Mouse (Mus musculus) embryonic facial prominence, embryonic 13.5 days (tissue): ENCODE results near the gene Dact2. TPM values are rescaled to one million over a fixed set of nuclear protein-coding genes. Genes with fewer than 3 reads are reported as not detected.
A peak's percentile ranks its signal among the peaks of the same experiment; 100 is the strongest.

ENCODE experiments used
- ATAC-seq: fragments of 200-750 bp; cut with Nextera tagmentation; 2 replicates; pipeline ENCODE4 v1.8.0; 2017; ENCODE audit warnings: low read depth; ENCODE audit not compliant: insufficient number of reproducible peaks, insufficient read depth, low FRiP score, low TSS enrichment
- H3K27ac ChIP-seq: fragments of 300-500 bp; sonication (generic); 2 replicates; pipeline ENCODE4 v1.5.1; 2015; ENCODE audit warnings: moderate library complexity, mild to moderate bottlenecking, inconsistent platforms
- H3K27me3 ChIP-seq: fragments of 300-500 bp; sonication (generic); 2 replicates; pipeline ENCODE4 v1.6.1; 2015; ENCODE audit warnings: mild to moderate bottlenecking, inconsistent platforms
- H3K36me3 ChIP-seq: fragments of 300-500 bp; sonication (generic); 2 replicates; pipeline ENCODE4 v1.6.1; 2015; ENCODE audit warnings: mild to moderate bottlenecking, inconsistent platforms
- H3K4me1 ChIP-seq: fragments of 300-500 bp; sonication (generic); 2 replicates; pipeline ENCODE4 v1.6.1; 2015; ENCODE audit warnings: inconsistent platforms
- H3K4me2 ChIP-seq: fragments of 300-500 bp; sonication (generic); 2 replicates; pipeline ENCODE4 v1.6.1; 2015; ENCODE audit warnings: moderate library complexity, mild to moderate bottlenecking, inconsistent platforms
- H3K4me3 ChIP-seq: fragments of 300-500 bp; sonication (generic); 2 replicates; pipeline ENCODE4 v1.5.1; 2015; ENCODE audit warnings: mild to moderate bottlenecking, inconsistent platforms
- H3K9ac ChIP-seq: fragments of 300-500 bp; sonication (generic); 2 replicates; pipeline ENCODE4 v1.6.1; 2015; ENCODE audit warnings: mild to moderate bottlenecking, inconsistent platforms
- H3K9me3 ChIP-seq: fragments of 300-500 bp; sonication (generic); 2 replicates; pipeline ENCODE4 v1.6.1; 2016; ENCODE audit warnings: inconsistent platforms
- WGBS: fragments of 180-500 bp; shearing (Covaris S2); methylation state at CpG from one replicate; pipeline ENCODE4 v1.1.7; 2015; ENCODE audit warnings: mixed read lengths; 5-methylcytosine and 5-hydroxymethylcytosine counted together
- polyA plus RNA-seq: library from polyadenylated mRNA; unstranded; fragments of >200 nt; fragmentation: Nextera tagmentation; extraction: Ambion mirVana; gene quantifications from 2 replicates; pipeline ENCODE4 v1.2.1, GENCODE M21; 2015

Dact2 gene
- polyA plus RNA-seq, 1 experiment from 2014 or later: 2.5 TPM

DNA sequence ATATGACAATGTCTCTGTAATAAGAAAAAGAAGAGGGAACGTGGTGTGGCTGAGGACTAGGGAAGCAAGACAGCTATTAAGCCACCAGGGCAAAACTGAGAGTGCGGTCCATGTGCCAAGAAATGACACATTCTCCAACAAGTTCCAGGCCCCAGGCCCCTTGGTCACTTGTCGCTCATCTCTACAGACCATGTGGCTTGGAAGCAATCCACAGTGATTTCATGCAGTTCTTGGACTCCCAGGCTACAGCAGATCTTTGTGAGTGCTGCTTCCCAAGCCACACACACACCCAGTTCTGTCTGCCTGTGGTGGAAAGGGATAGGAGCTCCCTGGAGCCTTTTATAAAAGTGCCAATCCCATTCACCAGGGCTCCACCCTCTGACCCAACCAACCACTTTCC is 17.9 kb downstream of the Dact2 start:
- 85% methylated on average over 3 of the region's 3 CpGs for WGBS
- Histone ChIP-seq H3K9me3 (peaks cover 5% of the 10 kb centered on the region; the same call in 1 of the 2 replicates), H3K4me3 (no peak overlapping the region), H3K4me1 (peaks cover 38% of the 10 kb centered on the region), H3K36me3 (no peaks in the 10 kb centered on the region), H3K27ac (no peak overlapping the region), H3K4me2 (no peak overlapping the region), H3K27me3 (no peaks in the 10 kb centered on the region), H3K9ac (no peak overlapping the region)
- no peak for ATAC-seq

DNA sequence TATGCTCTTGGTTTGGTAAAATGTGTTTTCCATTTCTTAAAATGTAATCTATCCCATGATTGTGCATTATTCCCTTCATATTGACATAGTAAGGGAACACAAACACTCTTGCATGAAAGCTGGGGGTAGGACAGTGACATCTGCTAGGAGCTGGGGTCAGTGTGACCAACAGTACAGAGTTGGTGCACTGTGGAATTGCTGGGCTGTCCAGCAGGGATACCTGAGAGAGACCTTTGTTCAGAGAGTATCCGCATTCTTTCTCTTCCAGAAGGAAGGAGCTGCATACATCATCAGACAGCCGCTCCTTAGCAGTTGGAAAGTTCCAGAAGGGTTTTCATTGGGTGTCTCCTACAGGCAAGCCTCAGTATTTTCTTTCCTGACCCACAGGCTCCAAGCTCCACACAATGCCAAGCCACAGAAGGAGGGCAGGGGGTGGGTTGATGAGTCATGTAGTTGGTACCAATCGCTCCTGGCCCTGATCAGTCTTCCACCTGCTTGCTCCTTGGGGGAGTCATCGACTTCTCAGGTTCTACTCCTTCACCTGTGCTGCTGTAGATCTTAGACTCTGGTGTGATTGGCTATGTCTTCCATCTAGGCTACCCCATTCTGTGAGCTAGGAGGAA is 19.8 kb downstream of the Dact2 start:
- Histone ChIP-seq H3K27ac (peak overlapping the region; percentile 84), H3K9ac (no peak overlapping the region), H3K4me1 (peaks cover 38% of the 10 kb centered on the region), H3K36me3 (no peaks in the 10 kb centered on the region), H3K9me3 (peaks cover 3% of the 10 kb centered on the region; the same call in 1 of the 2 replicates), H3K4me3 (no peak overlapping the region), H3K4me2 (no peak overlapping the region), H3K27me3 (no peaks in the 10 kb centered on the region)
- no peak; the same call in 1 of the 2 replicates for ATAC-seq
- WGBS: 76% methylated on average over 4 of the region's 4 CpGs

DNA sequence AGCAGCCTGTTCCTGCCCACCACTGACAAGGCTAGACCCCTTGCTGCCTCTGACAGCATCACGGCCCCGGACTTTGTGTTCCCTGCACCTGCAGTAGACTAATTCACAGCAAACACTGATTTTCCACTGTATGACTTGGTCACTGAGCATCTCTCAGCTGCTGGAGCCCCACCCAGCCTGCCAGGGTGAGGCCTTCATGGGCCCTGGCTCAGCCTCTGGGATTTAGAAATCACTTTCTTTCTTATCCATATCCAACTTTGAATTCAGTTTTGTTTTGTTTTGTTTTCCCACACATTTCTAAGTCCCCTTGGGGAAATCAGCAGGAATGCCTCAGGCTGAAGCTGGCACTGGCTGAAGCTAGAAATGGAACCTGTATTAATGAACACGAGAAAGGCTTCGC is 20.4 kb downstream of the Dact2 start:
- Histone ChIP-seq H3K36me3 (no peaks in the 10 kb centered on the region), H3K4me2 (no peak overlapping the region), H3K9ac (no peak overlapping the region), H3K27ac (peak overlapping the region; percentile 84), H3K4me3 (no peak overlapping the region), H3K4me1 (peaks cover 41% of the 10 kb centered on the region), H3K9me3 (no peaks in the 10 kb centered on the region), H3K27me3 (no peaks in the 10 kb centered on the region)
- WGBS: 45% methylated on average over 4 of the region's 4 CpGs
- 0 out of 2 replicates have a peak, but pooled peaks have one; percentile 54 for ATAC-seq

DNA sequence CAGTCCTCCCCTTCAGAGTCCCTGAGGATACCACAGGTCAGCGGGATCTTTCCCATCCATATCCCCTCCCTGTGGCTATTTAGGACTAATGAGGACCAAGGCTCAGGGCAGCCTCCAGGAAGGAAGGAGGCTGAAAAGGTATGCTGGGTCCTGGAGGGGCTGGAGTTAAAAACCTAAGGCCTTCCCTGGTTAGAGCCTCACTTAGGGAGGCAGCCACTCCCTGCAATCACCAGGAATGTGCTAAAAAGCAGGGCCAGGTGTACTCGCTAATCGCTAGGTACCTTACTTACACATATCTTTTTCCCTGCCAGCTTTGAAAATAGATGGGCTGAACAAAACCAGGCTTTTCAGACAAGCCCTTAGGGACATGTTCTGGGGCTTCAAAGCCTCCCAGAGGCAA is 21.2 kb downstream of the Dact2 start:
- WGBS: 63% methylated on average over 3 of the region's 3 CpGs

DNA sequence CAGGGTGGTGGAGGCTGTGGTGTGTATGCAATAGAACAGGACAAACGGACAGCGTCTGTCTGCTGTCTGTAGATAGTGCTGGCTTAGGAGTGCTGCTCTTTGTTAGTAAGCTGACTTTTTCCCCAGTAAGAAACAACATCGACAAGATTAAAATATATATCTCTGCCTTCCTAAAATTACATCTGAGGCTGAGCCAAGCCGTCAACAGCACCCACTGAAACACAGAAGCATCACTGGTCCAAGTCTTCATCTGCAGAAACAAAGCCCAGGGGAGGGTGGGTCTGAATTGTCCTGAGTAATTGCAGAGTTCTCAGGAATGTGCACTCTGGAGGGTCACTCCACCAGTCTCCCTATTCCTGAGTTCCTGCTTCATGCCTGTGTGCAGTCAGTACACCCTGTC is 25.2 kb downstream of the Dact2 start:
- Histone ChIP-seq H3K36me3 (no peaks in the 10 kb centered on the region), H3K4me3 (no peak overlapping the region), H3K4me1 (peaks cover 44% of the 10 kb centered on the region), H3K27me3 (no peaks in the 10 kb centered on the region), H3K9ac (no peak overlapping the region), H3K4me2 (no peak overlapping the region), H3K27ac (no peak overlapping the region), H3K9me3 (no peaks in the 10 kb centered on the region)
- ATAC-seq: no peak
- 68% methylated on average over 4 of the region's 4 CpGs for WGBS

More for the DNA sequence above, 21.2 kb downstream of the Dact2 start:
- Histone ChIP-seq H3K9ac (no peak overlapping the region), H3K36me3 (no peaks in the 10 kb centered on the region), H3K4me1 (peaks cover 48% of the 10 kb centered on the region), H3K4me3 (no peak overlapping the region), H3K27me3 (no peaks in the 10 kb centered on the region), H3K4me2 (no peak overlapping the region), H3K9me3 (no peaks in the 10 kb centered on the region), H3K27ac (peak overlapping the region; percentile 84)
- ATAC-seq: no peak; the same call in 1 of the 2 replicates

DNA sequence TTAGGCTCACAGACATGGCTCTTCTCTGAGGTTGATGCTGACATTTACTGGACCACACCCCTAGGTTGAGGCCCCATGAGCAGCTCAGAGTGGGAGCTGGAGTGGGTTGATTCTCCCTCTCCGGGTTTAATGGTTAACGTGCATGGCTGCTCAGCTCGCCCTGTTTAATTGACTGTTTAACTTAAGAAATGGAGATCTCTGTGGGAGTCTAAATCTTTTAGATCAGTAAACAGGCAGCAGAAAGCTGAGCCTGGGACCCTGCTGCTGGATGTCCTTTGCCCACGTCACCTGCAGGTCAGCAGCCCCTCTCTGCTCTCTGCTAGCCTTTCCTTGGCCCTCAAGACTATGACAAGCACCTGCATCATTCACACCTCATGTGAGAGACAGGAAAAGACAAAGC is 25.6 kb downstream of the Dact2 start:
- no peak overlapping the region for H3K27ac ChIP-seq
- H3K9ac ChIP-seq: no peak overlapping the region
- H3K4me2 ChIP-seq: no peak overlapping the region
- no peak overlapping the region for H3K4me3 ChIP-seq
- no peak for ATAC-seq
- no peaks in the 10 kb centered on the region for H3K36me3 ChIP-seq
- 36% methylated on average over 4 of the region's 4 CpGs for WGBS
- peaks cover 44% of the 10 kb centered on the region for H3K4me1 ChIP-seq
- no peaks in the 10 kb centered on the region for H3K9me3 ChIP-seq
- H3K27me3 ChIP-seq: no peaks in the 10 kb centered on the region

DNA sequence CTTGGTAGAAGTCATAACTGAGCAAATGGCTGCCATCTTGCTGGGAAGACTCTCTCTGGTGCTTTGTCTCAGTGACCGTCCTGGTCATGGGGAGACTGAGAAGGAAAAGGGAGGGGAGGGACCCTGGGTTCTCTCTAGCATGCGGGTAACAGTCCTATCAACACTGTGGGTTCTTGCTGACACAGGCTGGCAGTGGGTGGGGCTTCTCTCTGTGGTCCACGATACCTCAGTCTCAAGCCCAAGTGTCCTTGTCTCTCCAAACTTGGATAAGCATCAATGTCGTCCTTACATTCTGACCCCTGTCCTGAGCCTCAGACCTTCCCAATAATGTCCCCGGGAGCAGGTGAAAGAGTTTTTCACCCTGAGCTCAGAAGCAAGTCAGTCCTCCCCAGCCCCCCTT is 26.1 kb downstream of the Dact2 start:
- H3K4me3 ChIP-seq: no peak overlapping the region
- H3K27me3 ChIP-seq: no peaks in the 10 kb centered on the region
- H3K4me2 ChIP-seq: no peak overlapping the region
- no peak overlapping the region for H3K9ac ChIP-seq
- no peak overlapping the region for H3K27ac ChIP-seq
- peaks cover 44% of the 10 kb centered on the region for H3K4me1 ChIP-seq
- 57% methylated on average over 5 of the region's 5 CpGs for WGBS
- H3K36me3 ChIP-seq: no peaks in the 10 kb centered on the region
- no peak for ATAC-seq
- no peaks in the 10 kb centered on the region for H3K9me3 ChIP-seq

DNA sequence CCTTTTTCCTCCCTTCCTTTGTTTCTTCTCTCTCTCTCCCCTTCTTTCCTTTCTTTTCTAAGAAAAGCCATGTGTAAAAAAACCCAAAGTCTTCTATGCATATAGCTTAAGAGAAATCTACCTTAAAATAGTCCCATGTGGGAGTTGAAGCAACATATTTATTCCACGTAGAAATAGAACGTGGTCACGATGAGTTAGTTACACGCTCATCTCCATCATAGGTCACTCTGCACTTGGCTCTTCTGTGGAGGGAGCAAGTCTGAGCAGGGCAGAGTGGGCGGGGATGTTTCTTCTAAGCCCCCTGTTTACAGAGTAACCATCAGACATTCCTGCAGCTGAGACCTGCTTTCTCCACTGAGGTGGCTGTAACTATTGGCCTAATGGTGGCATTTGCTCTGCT is 27.1 kb downstream of the Dact2 start:
- ATAC-seq: no peak

DNA sequence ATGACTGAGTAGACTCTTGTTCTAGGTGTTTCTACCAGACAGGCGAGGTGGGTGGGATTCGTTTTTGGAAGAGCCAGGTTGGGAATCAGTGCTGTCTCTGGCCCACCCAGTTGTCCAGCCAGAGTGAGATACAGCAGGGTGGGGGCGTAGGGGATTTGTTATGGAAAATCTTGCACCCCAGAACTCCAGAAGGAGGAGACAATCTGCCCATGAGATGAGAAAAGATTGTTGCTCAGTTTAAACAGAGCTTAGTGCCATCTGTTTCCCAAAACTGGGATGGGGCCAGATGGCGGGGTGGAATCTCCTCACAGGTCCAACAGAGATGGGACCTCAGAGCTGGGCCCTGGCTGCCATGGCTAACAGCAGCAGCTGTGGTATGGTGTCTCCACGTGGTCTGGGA is 28.4 kb downstream of the Dact2 start:
- ATAC-seq: no peak
- Histone ChIP-seq H3K4me3 (no peak overlapping the region), H3K4me2 (no peak overlapping the region), H3K27me3 (no peaks in the 10 kb centered on the region), H3K4me1 (peaks cover 43% of the 10 kb centered on the region), H3K27ac (no peak overlapping the region), H3K36me3 (no peaks in the 10 kb centered on the region), H3K9me3 (no peaks in the 10 kb centered on the region), H3K9ac (no peak overlapping the region)
- WGBS: 82% methylated on average over 5 of the region's 5 CpGs

More for the DNA sequence above, 27.1 kb downstream of the Dact2 start:
- H3K27ac ChIP-seq: no peak overlapping the region
- H3K4me2 ChIP-seq: no peak overlapping the region
- H3K4me1 ChIP-seq: peaks cover 43% of the 10 kb centered on the region
- no peaks in the 10 kb centered on the region for H3K27me3 ChIP-seq
- 65% methylated on average over 5 of the region's 5 CpGs for WGBS
- H3K9ac ChIP-seq: no peak overlapping the region
- no peak overlapping the region for H3K4me3 ChIP-seq
- no peaks in the 10 kb centered on the region for H3K36me3 ChIP-seq
- H3K9me3 ChIP-seq: no peaks in the 10 kb centered on the region

DNA sequence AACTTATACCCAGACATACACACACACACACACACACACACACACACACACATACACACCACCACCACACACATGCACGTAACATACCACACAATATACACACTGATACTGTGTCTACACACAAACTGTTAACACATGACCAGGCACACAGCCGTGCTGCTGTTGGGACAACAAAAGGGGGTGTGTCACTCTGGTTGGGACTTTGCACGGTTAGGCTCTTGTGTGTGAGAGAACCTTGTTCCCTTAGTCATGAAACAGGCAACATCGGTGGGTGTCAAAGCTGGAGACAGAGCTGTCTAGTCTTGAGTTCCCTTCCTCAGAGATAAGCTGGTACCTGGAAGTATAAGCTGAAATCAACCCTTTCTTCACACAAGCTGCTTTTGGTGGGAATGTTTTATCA is 29.1 kb downstream of the Dact2 start:
- no peak for ATAC-seq
- H3K27ac ChIP-seq: no peak overlapping the region
- peaks cover 43% of the 10 kb centered on the region for H3K4me1 ChIP-seq
- 82% methylated on average over 4 of the region's 4 CpGs for WGBS
- H3K4me2 ChIP-seq: no peak overlapping the region
- no peaks in the 10 kb centered on the region for H3K27me3 ChIP-seq
- H3K9me3 ChIP-seq: no peaks in the 10 kb centered on the region
- H3K36me3 ChIP-seq: no peaks in the 10 kb centered on the region
- H3K9ac ChIP-seq: no peak overlapping the region
- H3K4me3 ChIP-seq: no peak overlapping the region

DNA sequence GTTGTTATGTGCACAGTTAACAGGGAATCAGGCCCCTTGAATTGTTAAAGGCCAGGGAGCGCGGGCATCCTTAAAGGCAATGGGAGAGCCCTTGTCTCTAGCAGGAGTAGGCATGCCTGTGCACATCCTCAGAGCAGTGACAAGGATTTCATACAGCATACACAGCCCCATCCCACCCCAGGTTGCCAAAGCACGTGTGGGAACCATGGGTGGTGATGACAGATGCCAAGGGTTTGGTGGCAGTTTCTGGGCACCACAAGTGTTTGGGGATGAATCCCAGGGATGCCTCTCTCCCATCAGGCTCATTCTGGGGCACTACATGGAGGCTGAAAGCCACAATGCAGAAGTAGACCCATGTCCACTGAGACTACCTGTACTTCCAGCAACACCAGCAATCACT is 29.7 kb downstream of the Dact2 start:
- no peak overlapping the region for H3K9ac ChIP-seq
- H3K9me3 ChIP-seq: no peaks in the 10 kb centered on the region
- H3K36me3 ChIP-seq: no peaks in the 10 kb centered on the region
- no peak overlapping the region for H3K4me2 ChIP-seq
- ATAC-seq: no peak
- H3K27ac ChIP-seq: no peak overlapping the region
- H3K27me3 ChIP-seq: no peaks in the 10 kb centered on the region
- peaks cover 43% of the 10 kb centered on the region for H3K4me1 ChIP-seq
- WGBS: 71% methylated on average over 3 of the region's 3 CpGs
- H3K4me3 ChIP-seq: no peak overlapping the region

DNA sequence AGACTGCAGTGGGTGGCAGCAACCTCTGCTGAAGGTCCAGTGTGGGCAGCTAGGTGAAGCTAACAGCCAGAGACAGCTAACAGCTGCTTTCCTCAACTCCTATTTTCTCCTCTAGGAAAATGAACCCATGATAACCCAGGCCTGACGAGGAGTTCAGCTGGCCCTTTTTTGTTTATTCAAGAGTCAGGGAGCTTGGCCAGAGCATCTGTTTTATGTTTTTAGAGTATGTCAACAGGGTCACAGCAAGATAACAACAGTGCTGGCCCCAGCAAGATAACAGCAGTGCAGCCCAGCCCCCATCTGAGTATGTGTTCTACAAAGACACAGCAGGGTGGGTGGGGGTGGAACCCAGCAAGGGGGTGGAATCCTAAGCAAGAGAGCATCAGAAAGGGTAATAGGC is 30.6 kb downstream of the Dact2 start:
- no peak for ATAC-seq
- H3K4me1 ChIP-seq: peaks cover 37% of the 10 kb centered on the region
- no peak overlapping the region for H3K9ac ChIP-seq
- H3K9me3 ChIP-seq: no peaks in the 10 kb centered on the region
- no peaks in the 10 kb centered on the region for H3K36me3 ChIP-seq
- WGBS: 47% methylated on average over 1 of the region's 1 CpGs
- no peak overlapping the region for H3K4me2 ChIP-seq
- H3K27ac ChIP-seq: no peak overlapping the region
- no peak overlapping the region for H3K4me3 ChIP-seq
- H3K27me3 ChIP-seq: no peaks in the 10 kb centered on the region
